Mouse (Mus musculus): Measurements from ENCODE around the gene Mgrn1.

DNA sequence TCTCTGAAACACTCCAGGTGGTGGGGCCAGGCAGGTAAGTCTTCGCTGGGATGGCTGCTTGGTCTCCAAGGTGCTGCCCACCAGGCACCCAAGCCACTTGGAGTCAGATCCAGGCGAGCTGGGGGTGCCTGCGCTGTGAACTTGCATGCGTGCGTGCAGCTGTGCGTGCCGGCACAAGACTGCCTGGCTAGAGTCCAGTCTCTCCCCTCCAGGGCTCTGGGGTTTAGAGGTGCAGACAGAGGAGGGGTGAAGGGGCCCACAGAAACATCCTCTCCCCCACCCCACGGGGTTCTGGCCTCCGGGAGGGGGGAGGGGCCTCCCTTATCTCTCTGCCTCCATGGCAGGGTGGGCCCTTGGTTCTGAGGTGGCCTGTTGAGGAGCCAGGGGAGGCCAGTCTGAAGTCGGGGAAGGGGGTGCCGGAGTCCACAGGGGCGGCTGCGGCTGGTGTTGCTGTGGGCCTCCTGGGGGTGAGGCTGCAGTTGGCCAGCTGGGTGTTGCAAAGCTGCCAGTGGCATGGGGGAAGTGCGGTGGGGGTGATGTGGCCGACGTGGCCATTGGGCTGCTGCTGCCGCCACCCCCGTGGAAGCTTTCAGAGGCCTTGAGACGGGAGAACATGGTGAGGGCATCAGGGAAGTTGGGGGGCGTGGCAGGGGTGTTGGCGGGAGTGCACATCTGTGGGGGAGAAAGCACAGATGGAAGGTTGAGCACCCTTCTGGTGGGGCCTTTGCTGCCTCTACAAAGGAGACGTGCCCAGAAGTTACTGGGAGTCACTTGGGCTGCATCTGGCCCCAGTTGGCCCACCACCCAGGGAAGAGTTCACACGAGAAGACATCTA, 10.6 kb upstream of the Mgrn1 start:
- TF ChIP-seq CTCF (conservative IDR thresholded peaks at IDR 0.05; ENCODE audit: low read length) = no peak
- no peak for TF ChIP-seq POU5F1 (IDR thresholded peaks at IDR 0.05; ENCODE audit: borderline replicate concordance, low read length)
- TF ChIP-seq NANOG (IDR thresholded peaks at IDR 0.05; ENCODE audit: borderline replicate concordance, low read length) = no peak
